11 mouse cellular contexts compared by ENCODE assay signal in genomic region chr9:106420608-106421007, GRCm38 (mm10). TPM values are rescaled to one million over a fixed set of nuclear protein-coding genes. Genes with fewer than 3 reads are reported as not detected.
DNase-seq lines count a peak whose midpoint lies in the region; ATAC-seq lines count a peak whose summit lies in the region.
"Had no signal": no experiment of that assay in that cellular context is flagged by ENCODE, and none has a peak within 500 bp of the region (broad histone marks: within the 10 kb centered on the region; RNA-seq: fewer than 3 reads in every experiment).

No protein-coding gene starts in this region.

- no peak for ATAC-seq in kidney, embryonic 16.5 days (ENCODE audit: low FRiP score, low TSS enrichment)
- ATAC-seq in forebrain, embryonic 14.5 days, result no peak
- peak; percentile 22; the same call in 1 of the 2 replicates for ATAC-seq in megakaryocyte progenitor cell, adult 5-6 weeks (replicated peaks; ENCODE audit: poor library complexity)
- peak; percentile 19; the same call in 1 of the 2 replicates for ATAC-seq in stomach, embryonic 14.5 days (ENCODE audit: insufficient number of reproducible peaks, insufficient read depth, low FRiP score, low read depth)
- no peak for ATAC-seq in megakaryocyte-erythroid progenitor cell, adult 5-6 weeks (replicated peaks; ENCODE audit: low FRiP score, low TSS enrichment, poor library complexity, severe bottlenecking)
- ATAC-seq: CD4-positive, CD25-positive, alpha-beta regulatory T cell, adult 4 months had no signal

- H3K4me1 ChIP-seq in kidney, embryonic 16.5 days (ENCODE audit: insufficient read depth, low read length), result peaks cover 35% of the 10 kb centered on the region
- H3K4me1 ChIP-seq in forebrain, embryonic 14.5 days (ENCODE audit: control insufficient read depth, insufficient read depth, low read length), result peaks cover 22% of the 10 kb centered on the region; the same call in 1 of the 2 replicates
- peaks cover 20% of the 10 kb centered on the region; the same call in 1 of the 2 replicates for H3K4me1 ChIP-seq in stomach, embryonic 14.5 days (ENCODE audit: control insufficient read depth, insufficient read depth, low read length)

- H3K4me3 ChIP-seq in kidney, embryonic 16.5 days (ENCODE audit: low read length), result no peak overlapping the region
- no peak overlapping the region for H3K4me3 ChIP-seq in forebrain, embryonic 14.5 days (ENCODE audit: low read depth, low read length)
- H3K4me3 ChIP-seq in stomach, embryonic 14.5 days (ENCODE audit: low read depth, low read length), result no peak overlapping the region
- H3K4me3 ChIP-seq: heart, embryonic 15.5 days had no signal

- WGBS in kidney, embryonic 16.5 days, result 0% methylated on average over 2 of the region's 2 CpGs
- 0% methylated on average over 2 of the region's 2 CpGs for WGBS in forebrain, embryonic 14.5 days
- WGBS in stomach, embryonic 14.5 days, result 4% methylated on average over 2 of the region's 2 CpGs

- H3K36me3 ChIP-seq in kidney, embryonic 16.5 days (ENCODE audit: insufficient read depth, low read length), result no peaks in the 10 kb centered on the region
- no peaks in the 10 kb centered on the region for H3K36me3 ChIP-seq in forebrain, embryonic 14.5 days (ENCODE audit: control insufficient read depth, insufficient read depth, low read length)
- no peaks in the 10 kb centered on the region for H3K36me3 ChIP-seq in stomach, embryonic 14.5 days (ENCODE audit: control insufficient read depth, insufficient read depth, low read length)
- H3K36me3 ChIP-seq: heart, embryonic 15.5 days had no signal

- H3K27ac ChIP-seq in kidney, embryonic 16.5 days (ENCODE audit: low read length), result peak overlapping the region; percentile 17
- no peak overlapping the region for H3K27ac ChIP-seq in forebrain, embryonic 14.5 days (ENCODE audit: low read depth, low read length)
- no peak overlapping the region for H3K27ac ChIP-seq in stomach, embryonic 14.5 days (ENCODE audit: low read length)
- H3K27ac ChIP-seq: heart, embryonic 15.5 days had no signal

- H3K27me3 ChIP-seq in kidney, embryonic 16.5 days (ENCODE audit: insufficient read depth, low read length), result peaks cover 3% of the 10 kb centered on the region; the same call in 1 of the 2 replicates
- H3K27me3 ChIP-seq in forebrain, embryonic 14.5 days (replicated peaks; ENCODE audit: control insufficient read depth, insufficient read depth, low read length), result no peaks in the 10 kb centered on the region
- H3K27me3 ChIP-seq in stomach, embryonic 14.5 days (ENCODE audit: control insufficient read depth, insufficient read depth, low read length), result no peaks in the 10 kb centered on the region

- H3K9ac ChIP-seq in kidney, embryonic 16.5 days (replicated peaks; ENCODE audit: low read length), result peak overlapping the region; percentile 45
- H3K9ac ChIP-seq in forebrain, embryonic 14.5 days (ENCODE audit: low read length), result no peak overlapping the region
- no peak overlapping the region for H3K9ac ChIP-seq in stomach, embryonic 14.5 days (replicated peaks; ENCODE audit: low read depth, low read length)
- H3K9ac ChIP-seq: heart, embryonic 15.5 days had no signal

- DNase-seq in kidney, adult 9 months, result no peak
- peak; percentile 31 for DNase-seq in forebrain, embryonic 14.5 days (ENCODE audit: low spot score)
- no peak for DNase-seq in thymus, postnatal 0 days (ENCODE audit: low spot score)
- no peak for DNase-seq in frontal cortex, adult 2 months (ENCODE audit: extremely low spot score in 1 of 2, low spot score in 1 of 2)
- DNase-seq: adrenal gland, postnatal 10 days had no signal

- H3K9me3 ChIP-seq in kidney, embryonic 16.5 days (ENCODE audit: low read length), result no peaks in the 10 kb centered on the region
- no peaks in the 10 kb centered on the region for H3K9me3 ChIP-seq in forebrain, embryonic 14.5 days (replicated peaks; ENCODE audit: control insufficient read depth, low read length)
- no peaks in the 10 kb centered on the region for H3K9me3 ChIP-seq in stomach, embryonic 14.5 days (ENCODE audit: control insufficient read depth, low read depth, low read length)
- H3K9me3 ChIP-seq: heart, embryonic 15.5 days had no signal

- H3K4me2 ChIP-seq in kidney, embryonic 16.5 days (replicated peaks; ENCODE audit: low read depth, low read length), result peak overlapping the region; percentile 49
- H3K4me2 ChIP-seq in forebrain, embryonic 14.5 days (ENCODE audit: low read length), result peak overlapping the region; percentile 26
- no peak overlapping the region for H3K4me2 ChIP-seq in stomach, embryonic 14.5 days (replicated peaks; ENCODE audit: low read depth, low read length)

RNA-seq across cellular contexts. Expression of gene Rpl29, which starts 8.6 kb away (rescaled TPM):
- 947 and 1,016 TPM in 2 replicates for polyA plus RNA-seq in kidney, embryonic 16.5 days (2015; fragmentation: Nextera tagmentation; extraction: Ambion mirVana)
- 718 and 924 TPM in 2 replicates for polyA plus RNA-seq in forebrain, embryonic 14.5 days (2014; fragmentation: Nextera tagmentation; extraction: Ambion mirVana)
- 3,403 and 3,618 TPM in 2 replicates for total RNA-seq in megakaryocyte progenitor cell, adult 5-6 weeks (2015)
- 1,606 and 1,752 TPM in 2 replicates for total RNA-seq in megakaryocyte progenitor cell, adult 5-6 weeks (2017)
- polyA plus RNA-seq in stomach, embryonic 14.5 days (2014; fragmentation: Nextera tagmentation; extraction: Ambion mirVana), result 1,139 and 1,256 TPM in 2 replicates
- 1,071 and 1,139 TPM in 2 replicates for polyA plus RNA-seq in thymus, postnatal 0 days (2015; fragmentation: Nextera tagmentation; extraction: Ambion mirVana)
- total RNA-seq in megakaryocyte-erythroid progenitor cell, adult 5-6 weeks (2014; fragmentation: Nextera tagmentation), result 3,119 and 3,478 TPM in 2 replicates
- 1,796 and 2,125 TPM in 2 replicates for total RNA-seq in megakaryocyte-erythroid progenitor cell, adult 5-6 weeks (2017)
- polyA plus RNA-seq in frontal cortex, adult 2 months (2012; rRNA removed), result 727 and 762 TPM in 2 replicates

RNA-seq across cellular contexts. Expression of gene Acy1, which starts 17.5 kb away (rescaled TPM):
- polyA plus RNA-seq in kidney, embryonic 16.5 days (2015; fragmentation: Nextera tagmentation; extraction: Ambion mirVana), result 59.1 and 62.4 TPM in 2 replicates
- 29.4 and 36.8 TPM in 2 replicates for polyA plus RNA-seq in forebrain, embryonic 14.5 days (2014; fragmentation: Nextera tagmentation; extraction: Ambion mirVana)
- 13.7 TPM in 2 replicates for total RNA-seq in megakaryocyte progenitor cell, adult 5-6 weeks (2015)
- 27.2 and 31.3 TPM in 2 replicates for total RNA-seq in megakaryocyte progenitor cell, adult 5-6 weeks (2017)
- 41.2 and 43.1 TPM in 2 replicates for polyA plus RNA-seq in stomach, embryonic 14.5 days (2014; fragmentation: Nextera tagmentation; extraction: Ambion mirVana)
- polyA plus RNA-seq in thymus, postnatal 0 days (2015; fragmentation: Nextera tagmentation; extraction: Ambion mirVana), result 17.4 and 18.3 TPM in 2 replicates
- 17.3 and 22.0 TPM in 2 replicates for total RNA-seq in megakaryocyte-erythroid progenitor cell, adult 5-6 weeks (2014; fragmentation: Nextera tagmentation)
- 20.9 and 22.4 TPM in 2 replicates for total RNA-seq in megakaryocyte-erythroid progenitor cell, adult 5-6 weeks (2017)
- polyA plus RNA-seq in frontal cortex, adult 2 months (2012; rRNA removed), result 9.8 and 9.9 TPM in 2 replicates

RNA-seq across cellular contexts. Expression of gene Abhd14b, which starts 26.7 kb away (rescaled TPM):
- polyA plus RNA-seq in kidney, embryonic 16.5 days (2015; fragmentation: Nextera tagmentation; extraction: Ambion mirVana), result 45.5 and 48.3 TPM in 2 replicates
- 5.5 and 5.9 TPM in 2 replicates for polyA plus RNA-seq in forebrain, embryonic 14.5 days (2014; fragmentation: Nextera tagmentation; extraction: Ambion mirVana)
- total RNA-seq in megakaryocyte progenitor cell, adult 5-6 weeks (2015), result 15.8 and 19.1 TPM in 2 replicates
- total RNA-seq in megakaryocyte progenitor cell, adult 5-6 weeks (2017), result 8.4 and 11.7 TPM in 2 replicates
- 26.3 and 32.6 TPM in 2 replicates for polyA plus RNA-seq in stomach, embryonic 14.5 days (2014; fragmentation: Nextera tagmentation; extraction: Ambion mirVana)
- polyA plus RNA-seq in thymus, postnatal 0 days (2015; fragmentation: Nextera tagmentation; extraction: Ambion mirVana), result 9.4 and 13.0 TPM in 2 replicates
- 11.9 and 14.9 TPM in 2 replicates for total RNA-seq in megakaryocyte-erythroid progenitor cell, adult 5-6 weeks (2014; fragmentation: Nextera tagmentation)
- 3.6 and 4.9 TPM in 2 replicates for total RNA-seq in megakaryocyte-erythroid progenitor cell, adult 5-6 weeks (2017)
- polyA plus RNA-seq in frontal cortex, adult 2 months (2012; rRNA removed), result 29.0 and 36.5 TPM in 2 replicates

RNA-seq across cellular contexts. Expression of gene Abhd14a, which starts 26.9 kb away (rescaled TPM):
- polyA plus RNA-seq in kidney, embryonic 16.5 days (2015; fragmentation: Nextera tagmentation; extraction: Ambion mirVana), result 68.8 and 70.3 TPM in 2 replicates
- 51.9 and 60.2 TPM in 2 replicates for polyA plus RNA-seq in forebrain, embryonic 14.5 days (2014; fragmentation: Nextera tagmentation; extraction: Ambion mirVana)
- total RNA-seq in megakaryocyte progenitor cell, adult 5-6 weeks (2015), result 21.3 and 23.4 TPM in 2 replicates
- total RNA-seq in megakaryocyte progenitor cell, adult 5-6 weeks (2017), result 27.3 and 30.2 TPM in 2 replicates
- 52.3 and 57.1 TPM in 2 replicates for polyA plus RNA-seq in stomach, embryonic 14.5 days (2014; fragmentation: Nextera tagmentation; extraction: Ambion mirVana)
- polyA plus RNA-seq in thymus, postnatal 0 days (2015; fragmentation: Nextera tagmentation; extraction: Ambion mirVana), result 15.7 and 19.6 TPM in 2 replicates
- 40.5 and 56.0 TPM in 2 replicates for total RNA-seq in megakaryocyte-erythroid progenitor cell, adult 5-6 weeks (2014; fragmentation: Nextera tagmentation)
- 18.6 and 31.0 TPM in 2 replicates for total RNA-seq in megakaryocyte-erythroid progenitor cell, adult 5-6 weeks (2017)
- 73.6 and 78.1 TPM in 2 replicates for polyA plus RNA-seq in frontal cortex, adult 2 months (2012; rRNA removed)

RNA-seq across cellular contexts. Expression of gene Pcbp4, which starts 32.5 kb away (rescaled TPM):
- polyA plus RNA-seq in kidney, embryonic 16.5 days (2015; fragmentation: Nextera tagmentation; extraction: Ambion mirVana), result 119 and 136 TPM in 2 replicates
- 199 and 226 TPM in 2 replicates for polyA plus RNA-seq in forebrain, embryonic 14.5 days (2014; fragmentation: Nextera tagmentation; extraction: Ambion mirVana)
- total RNA-seq in megakaryocyte progenitor cell, adult 5-6 weeks (2015), result 0.91 and 1.7 TPM in 2 replicates
- total RNA-seq in megakaryocyte progenitor cell, adult 5-6 weeks (2017), result 0.96 and 2.7 TPM in 2 replicates
- polyA plus RNA-seq in stomach, embryonic 14.5 days (2014; fragmentation: Nextera tagmentation; extraction: Ambion mirVana), result 60.9 and 61.2 TPM in 2 replicates
- polyA plus RNA-seq in thymus, postnatal 0 days (2015; fragmentation: Nextera tagmentation; extraction: Ambion mirVana), result 12.6 and 16.3 TPM in 2 replicates
- 0.40 and 6.6 TPM in 2 replicates for total RNA-seq in megakaryocyte-erythroid progenitor cell, adult 5-6 weeks (2014; fragmentation: Nextera tagmentation)
- total RNA-seq in megakaryocyte-erythroid progenitor cell, adult 5-6 weeks (2017), result 0.30 and 0.89 TPM in 2 replicates
- polyA plus RNA-seq in frontal cortex, adult 2 months (2012; rRNA removed), result 220 and 253 TPM in 2 replicates

Comparison
In these comparisons a context has a peak if more than half of its experiments do, and no peak if none do; other contexts are left out.
1. ATAC-seq: peak in megakaryocyte progenitor cell, adult 5-6 weeks (single experiment) and stomach, embryonic 14.5 days (single experiment); none in kidney, embryonic 16.5 days (single experiment), forebrain, embryonic 14.5 days (single experiment) and megakaryocyte-erythroid progenitor cell, adult 5-6 weeks (single experiment).